Mouse (Mus musculus) gastrocnemius, adult 8-10 months (tissue): ENCODE measurements around the gene Stap2. TPM values are rescaled to one million over a fixed set of nuclear protein-coding genes. Genes with fewer than 3 reads are reported as not detected.
A peak's percentile ranks its signal among the peaks of the same experiment; 100 is the strongest.

Experiments used
- DNase-seq, 2 experiments: peaks; one replicate each; pipeline ENCODE4 v3.0.0; 2022; ENCODE audit warnings: low spot score in 2 of 2
- total RNA-seq, 4 experiments: library from RNA; stranded (reverse); gene quantifications; 2 replicates each; pipeline ENCODE4 v1.2.4; 2022

Gene Stap2
- total RNA-seq, 4 experiments from 2014 or later: 1.7 to 3.2 (median 2.6) TPM

GRCm38 (mm10) chr17:55959946-55960740 is 45.2 kb downstream of the Stap2 start:
- no peak for DNase-seq

- peak; percentile 87 to 88 for DNase-seq
These were observed 46.3 kb downstream of the Stap2 start, which contains the start of gene Yju2 for GRCm38 (mm10) chr17:55958918-55959728. Gene Yju2, plus strand, starts transcription at chr17:55959099.

GRCm38 (mm10) chr17:55958584-55958886 is 46.8 kb downstream of the Stap2 start:
- no peak for DNase-seq

- DNase-seq: no peak
These were observed 47.4 kb downstream of the Stap2 start for GRCm38 (mm10) chr17:55957726-55958583.

GRCm38 (mm10) chr17:55957168-55957567 is 48.2 kb downstream of the Stap2 start:
- DNase-seq: peak in 1 of 2 experiments; percentile 57

- DNase-seq: no peak
These were observed 48.8 kb downstream of the Stap2 start for GRCm38 (mm10) chr17:55956591-55956990.

GRCm38 (mm10) chr17:55956129-55956528 is 49.3 kb downstream of the Stap2 start:
- DNase-seq: no peak

- DNase-seq: no peak
These were observed 51.2 kb downstream of the Stap2 start for GRCm38 (mm10) chr17:55954229-55954628.

GRCm38 (mm10) chr17:55953751-55954150 is 51.6 kb downstream of the Stap2 start:
- no peak for DNase-seq

GRCm38 (mm10) chr17:55952447-55953027 is 52.8 kb downstream of the Stap2 start, which contains the start of gene Ebi3:
Gene Ebi3, plus strand, starts transcription at chr17:55952640.
- DNase-seq: no peak

- no peak for DNase-seq
These were observed 53.3 kb downstream of the Stap2 start for GRCm38 (mm10) chr17:55952041-55952440.

GRCm38 (mm10) chr17:55950601-55951000 is 54.8 kb downstream of the Stap2 start:
- no peak for DNase-seq

GRCm38 (mm10) chr17:55949400-55949799 is 56.0 kb downstream of the Stap2 start, which contains the start of gene Zfp119b:
Gene Zfp119b, minus strand, starts transcription at chr17:55949500.
- DNase-seq: no peak

- DNase-seq: no peak
These were observed 56.7 kb downstream of the Stap2 start for GRCm38 (mm10) chr17:55948647-55949046.

Other genes starting within 250 kb of the Stap2 start
- gene Zfp119a, start 126.7 kb downstream of the Stap2 start, total RNA-seq: 1 to 10 TPM; 3.5 to 4.4 (median 4.1) TPM
- gene Zfp959, start 113.5 kb downstream of the Stap2 start, total RNA-seq: 1 to 10 TPM; 2.5 to 3.1 (median 2.9) TPM
- 1 to 10 TPM; 3.9 to 4.3 (median 3.9) TPM for gene Zfp119b, start 56.1 kb downstream of the Stap2 start, total RNA-seq
- not detected for gene Ebi3, start 52.9 kb downstream of the Stap2 start, total RNA-seq
- gene Yju2, start 46.5 kb downstream of the Stap2 start, total RNA-seq: 1 to 10 TPM; 7.0 to 9.1 (median 8.1) TPM
- under 1 TPM in 2 of 4 experiments, not detected in 2; 0.31 TPM for gene Shd, start 35.1 kb downstream of the Stap2 start, total RNA-seq
- gene Fsd1, start 19.1 kb downstream of the Stap2 start, total RNA-seq: not detected
- 10 to 100 TPM; 41.3 to 55.2 (median 42.4) TPM for gene Mpnd, start 127 bp upstream of the Stap2 start, total RNA-seq
- gene Sh3gl1, start 31.1 kb upstream of the Stap2 start, total RNA-seq: 1 to 10 TPM; 5.5 to 8.9 (median 7.6) TPM
- 1 to 10 TPM in 1 of 4 experiments, under 1 TPM in 3; 0.47 to 1.6 (median 0.75) TPM for gene Chaf1a, start 34.9 kb upstream of the Stap2 start, total RNA-seq
- gene Ubxn6, start 69.4 kb upstream of the Stap2 start, total RNA-seq: 10 to 100 TPM; 66.1 to 85.8 (median 74.4) TPM
- gene Hdgfl2, start 74.0 kb upstream of the Stap2 start, total RNA-seq: 10 to 100 TPM; 23.6 to 26.7 (median 26.0) TPM
- gene Plin4, start 104.2 kb upstream of the Stap2 start, total RNA-seq: 100 to 1,000 TPM; 133 to 313 (median 179) TPM
- gene Plin5, start 112.0 kb upstream of the Stap2 start, total RNA-seq: 10 to 100 TPM; 16.5 to 31.3 (median 22.8) TPM
- 10 to 100 TPM; 10.7 to 24.5 (median 13.9) TPM for gene Lrg1, start 116.4 kb upstream of the Stap2 start, total RNA-seq
- 1 to 10 TPM; 1.4 to 2.7 (median 1.9) TPM for gene Sema6b, start 134.8 kb upstream of the Stap2 start, total RNA-seq
- under 1 TPM; 0.12 to 0.54 (median 0.25) TPM for gene Tnfaip8l1, start 156.9 kb upstream of the Stap2 start, total RNA-seq
- 10 to 100 TPM; 14.9 to 16.8 (median 15.3) TPM for gene Mydgf, start 178.3 kb upstream of the Stap2 start, total RNA-seq
- 10 to 100 TPM; 37.9 to 45.7 (median 43.0) TPM for gene Dpp9, start 213.3 kb upstream of the Stap2 start, total RNA-seq